Mouse (Mus musculus) lung, embryonic 14.5 days (tissue): ENCODE data around the gene Col2a1. TPM values are rescaled to one million over a fixed set of nuclear protein-coding genes. Genes with fewer than 3 reads are reported as not detected.
A peak's percentile ranks its signal among the peaks of the same experiment; 100 is the strongest.

Experiments used
- ATAC-seq: fragments of 200-750 bp; cut with Nextera tagmentation; 2 replicates; pipeline ENCODE4 v1.8.0; 2017; ENCODE audit warnings: mild to moderate bottlenecking, moderate TSS enrichment, moderate library complexity; ENCODE audit not compliant: insufficient read depth
- DNase-seq: peaks from one replicate; pipeline ENCODE4 v3.0.0-alpha.2; 2015
- H3K27ac ChIP-seq: fragments of 300-500 bp; sonication (generic); 2 replicates; pipeline ENCODE4 v1.5.1; 2014; ENCODE audit warnings: low read depth, mild to moderate bottlenecking, moderate library complexity
- H3K27me3 ChIP-seq: fragments of 300-500 bp; sonication (generic); 2 replicates; pipeline ENCODE4 v1.6.1; 2014; ENCODE audit warnings: low read length, control low read depth; ENCODE audit not compliant: insufficient read depth
- H3K36me3 ChIP-seq: fragments of 300-500 bp; sonication (generic); 2 replicates; pipeline ENCODE4 v1.6.1; 2014; ENCODE audit warnings: control low read depth; ENCODE audit not compliant: insufficient read depth
- H3K4me1 ChIP-seq: fragments of 300-500 bp; sonication (generic); 2 replicates; pipeline ENCODE4 v1.6.1; 2014; ENCODE audit warnings: antibody characterized with exemption, control low read depth; ENCODE audit not compliant: insufficient read depth
- H3K4me2 ChIP-seq: fragments of 300-500 bp; sonication (generic); 2 replicates; pipeline ENCODE4 v1.6.1; 2014; ENCODE audit warnings: mild to moderate bottlenecking
- H3K4me3 ChIP-seq: fragments of 300-500 bp; sonication (generic); 2 replicates; pipeline ENCODE4 v1.5.1; 2014; ENCODE audit warnings: low read depth, low read length
- H3K9ac ChIP-seq: fragments of 300-500 bp; sonication (generic); 2 replicates; pipeline ENCODE4 v1.6.1; 2014
- H3K9me3 ChIP-seq: fragments of 300-500 bp; sonication (generic); 2 replicates; pipeline ENCODE4 v1.6.1; 2016; ENCODE audit warnings: low read depth, low read length, control low read depth
- CTCF ChIP-seq: IDR thresholded peaks from 2 replicates; pipeline ENCODE4 v1.5.1; 2016; ENCODE audit warnings: antibody characterized with exemption, low read depth
- WGBS: fragments of 180-500 bp; shearing (Covaris S2); extraction: QIAGEN DNeasy Blood & Tissue Kit; methylation state at CpG from one replicate; pipeline ENCODE4 v1.1.7; 2014; 5-methylcytosine and 5-hydroxymethylcytosine counted together
- polyA plus RNA-seq: library from polyadenylated mRNA; unstranded; fragments of >200 nt; fragmentation: Nextera tagmentation; extraction: Ambion mirVana; gene quantifications from 2 replicates; pipeline ENCODE4 v1.2.1, GENCODE M21; 2014

Col2a1 gene
- polyA plus RNA-seq, 1 experiment from 2014 or later: 33.3 TPM

- Histone ChIP-seq H3K9ac (peak overlapping the region; percentile 67), H3K9me3 (no peaks in the 10 kb centered on the region), H3K27ac (peak overlapping the region; percentile 65; the same call in 1 of the 2 replicates), H3K4me3 (peak overlapping the region; percentile 55), H3K4me2 (peak overlapping the region; percentile 89), H3K27me3 (no peaks in the 10 kb centered on the region), H3K36me3 (no peaks in the 10 kb centered on the region), H3K4me1 (no peaks in the 10 kb centered on the region)
- ATAC-seq (0 out of 2 replicates have a peak, but pooled peaks have one; percentile 6), DNase-seq (peak; percentile 30)
- WGBS: 11% methylated on average over 13 of the region's 13 CpGs
- TF ChIP-seq CTCF: peak; percentile 13; the same call in 1 of the 2 replicates
These were observed 41.0 kb downstream of the Col2a1 start for GRCm38 (mm10) chr15:97963329-97963988.

- Histone ChIP-seq H3K27ac (no peak overlapping the region), H3K4me2 (no peak overlapping the region), H3K36me3 (no peaks in the 10 kb centered on the region), H3K4me1 (peaks cover 3% of the 10 kb centered on the region; the same call in 1 of the 2 replicates), H3K27me3 (no peaks in the 10 kb centered on the region), H3K4me3 (no peak overlapping the region), H3K9ac (no peak overlapping the region), H3K9me3 (no peaks in the 10 kb centered on the region)
- no peak for DNase-seq
- WGBS: 62% methylated on average over 11 of the region's 11 CpGs
- no peak for TF ChIP-seq CTCF
- ATAC-seq: no peak
These were observed 48.1 kb downstream of the Col2a1 start for GRCm38 (mm10) chr15:97956416-97956815.

GRCm38 (mm10) chr15:97955742-97956141 is 48.8 kb downstream of the Col2a1 start:
- WGBS: 13% methylated on average over 4 of the region's 4 CpGs
- no peak for TF ChIP-seq CTCF
- Histone ChIP-seq H3K4me3 (no peak overlapping the region), H3K27ac (peak overlapping the region; percentile 2; the same call in 1 of the 2 replicates), H3K4me2 (no peak overlapping the region), H3K9me3 (no peaks in the 10 kb centered on the region), H3K9ac (no peak overlapping the region; the same call in 1 of the 2 replicates), H3K4me1 (peaks cover 3% of the 10 kb centered on the region; the same call in 1 of the 2 replicates), H3K36me3 (no peaks in the 10 kb centered on the region), H3K27me3 (no peaks in the 10 kb centered on the region)
- peak; percentile 15; the same call in 1 of the 2 replicates for ATAC-seq
- DNase-seq: peak; percentile 50

GRCm38 (mm10) chr15:97955286-97955685 is 49.2 kb downstream of the Col2a1 start:
- no peak overlapping the region for H3K4me2 ChIP-seq
- TF ChIP-seq CTCF: no peak
- ATAC-seq (no peak), DNase-seq (peak; percentile 25)
- no peaks in the 10 kb centered on the region for H3K36me3 ChIP-seq
- peaks cover 3% of the 10 kb centered on the region; the same call in 1 of the 2 replicates for H3K4me1 ChIP-seq
- H3K27ac ChIP-seq: no peak overlapping the region
- H3K9ac ChIP-seq: no peak overlapping the region
- H3K4me3 ChIP-seq: no peak overlapping the region
- no peaks in the 10 kb centered on the region for H3K9me3 ChIP-seq
- WGBS: 53% methylated on average over 1 of the region's 1 CpGs
- H3K27me3 ChIP-seq: no peaks in the 10 kb centered on the region

GRCm38 (mm10) chr15:97954671-97955070 is 49.8 kb downstream of the Col2a1 start:
- Histone ChIP-seq H3K4me3 (no peak overlapping the region), H3K27ac (no peak overlapping the region), H3K36me3 (no peaks in the 10 kb centered on the region), H3K4me2 (no peak overlapping the region), H3K9me3 (no peaks in the 10 kb centered on the region), H3K27me3 (no peaks in the 10 kb centered on the region), H3K9ac (no peak overlapping the region), H3K4me1 (peaks cover 3% of the 10 kb centered on the region; the same call in 1 of the 2 replicates)
- ATAC-seq: no peak
- 81% methylated on average over 8 of the region's 8 CpGs for WGBS
- DNase-seq: no peak
- no peak for TF ChIP-seq CTCF

GRCm38 (mm10) chr15:97952889-97953189 is 51.7 kb downstream of the Col2a1 start:
- no peak for TF ChIP-seq CTCF
- Histone ChIP-seq H3K27me3 (no peaks in the 10 kb centered on the region), H3K9me3 (no peaks in the 10 kb centered on the region), H3K9ac (no peak overlapping the region), H3K27ac (no peak overlapping the region), H3K4me1 (peaks cover 3% of the 10 kb centered on the region; the same call in 1 of the 2 replicates), H3K4me2 (peak overlapping the region; percentile 31; the same call in 1 of the 2 replicates), H3K4me3 (no peak overlapping the region), H3K36me3 (no peaks in the 10 kb centered on the region)
- 63% methylated on average over 4 of the region's 4 CpGs for WGBS
- peak; percentile 7; the same call in 1 of the 2 replicates for ATAC-seq
- DNase-seq: no peak

- H3K9ac ChIP-seq: no peak overlapping the region
- H3K4me2 ChIP-seq: peak overlapping the region; percentile 31
- H3K4me3 ChIP-seq: no peak overlapping the region
- ATAC-seq (peak; percentile 67), DNase-seq (peak; percentile 90)
- H3K27ac ChIP-seq: no peak overlapping the region
- H3K9me3 ChIP-seq: no peaks in the 10 kb centered on the region
- peak; percentile 99 for TF ChIP-seq CTCF
- H3K27me3 ChIP-seq: no peaks in the 10 kb centered on the region
- peaks cover 3% of the 10 kb centered on the region; the same call in 1 of the 2 replicates for H3K4me1 ChIP-seq
- WGBS: 12% methylated on average over 16 of the region's 16 CpGs
- H3K36me3 ChIP-seq: no peaks in the 10 kb centered on the region
These were observed 52.2 kb downstream of the Col2a1 start for GRCm38 (mm10) chr15:97952137-97952888.
